Mouse (Mus musculus): ENCODE measurements around the gene Manba.

GRCm38 (mm10) chr3:135534103-135534502 is 48.7 kb downstream of the Manba start:
- TF ChIP-seq CTCF (IDR thresholded peaks at IDR 0.05) (peak; percentile 62), EP300 (IDR thresholded peaks at IDR 0.05) (no peak)

Measured in lung, postnatal 0 days (tissue).